Mouse (Mus musculus) lung, postnatal 4 days (tissue): ENCODE data around the gene Pakap.

Experiments
- DNase-seq, 2 experiments: peaks; one replicate each; pipeline ENCODE4 v3.0.0; 2021

The Pakap gene

DNA sequence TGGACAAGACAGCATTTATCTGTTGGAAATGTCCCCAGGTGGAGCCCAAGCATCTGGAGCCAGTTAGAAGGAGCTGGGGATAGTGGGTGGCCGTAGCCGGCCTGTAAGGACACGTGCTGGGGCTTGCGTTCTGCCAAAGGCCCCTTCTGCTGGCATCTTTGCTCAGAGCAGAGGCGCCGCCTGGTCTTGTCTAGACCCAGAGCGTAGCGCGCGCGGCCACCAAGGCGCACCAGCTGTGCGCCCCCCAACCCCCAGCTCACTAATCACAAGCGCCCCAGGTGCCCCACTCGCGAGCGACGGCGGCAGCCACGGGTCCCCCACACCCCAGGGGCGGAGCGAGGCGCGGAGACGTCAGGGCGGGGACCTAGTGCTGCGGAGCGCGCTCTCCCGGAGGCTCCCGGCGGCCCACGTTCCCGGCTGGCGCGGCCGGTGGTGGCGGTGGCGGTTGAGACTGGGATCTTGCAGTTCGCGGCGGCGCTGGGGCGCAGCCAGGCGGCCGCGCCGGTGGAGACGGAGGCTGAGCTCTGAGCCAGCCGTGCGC is at the start of gene Pakap:
TSS of gene Pakap (plus strand) at position 514 of the 541 bp plus-strand sequence.
- peak; percentile 72 to 85 for DNase-seq

DNA sequence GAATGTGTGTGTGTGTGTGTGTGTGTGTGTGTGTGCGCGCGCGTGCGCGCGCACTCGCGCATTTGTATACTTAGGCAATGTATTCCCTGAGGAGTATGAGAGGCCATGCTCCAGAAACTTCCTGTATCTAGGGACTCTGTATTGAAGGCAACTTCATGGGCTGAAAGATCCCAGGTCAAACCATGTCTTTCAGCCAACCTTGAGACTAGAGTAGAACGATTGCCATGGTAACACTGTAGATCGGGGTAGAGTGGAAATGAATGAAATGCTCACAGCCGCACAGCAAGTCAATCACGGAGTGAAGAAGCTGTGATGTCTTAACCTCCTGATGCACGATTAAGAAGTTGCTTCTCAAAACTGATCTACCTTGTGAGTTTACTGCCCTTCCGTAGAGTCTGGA is 44.5 kb upstream of the Pakap start:
- no peak for DNase-seq

GRCm38 (mm10) chr4:57524461-57524860 is 43.5 kb upstream of the Pakap start:
- DNase-seq: no peak

- peak in 1 of 2 experiments; percentile 51 for DNase-seq
Observed at GRCm38 (mm10) chr4:57525221-57526011, 42.6 kb upstream of the Pakap start.

DNA sequence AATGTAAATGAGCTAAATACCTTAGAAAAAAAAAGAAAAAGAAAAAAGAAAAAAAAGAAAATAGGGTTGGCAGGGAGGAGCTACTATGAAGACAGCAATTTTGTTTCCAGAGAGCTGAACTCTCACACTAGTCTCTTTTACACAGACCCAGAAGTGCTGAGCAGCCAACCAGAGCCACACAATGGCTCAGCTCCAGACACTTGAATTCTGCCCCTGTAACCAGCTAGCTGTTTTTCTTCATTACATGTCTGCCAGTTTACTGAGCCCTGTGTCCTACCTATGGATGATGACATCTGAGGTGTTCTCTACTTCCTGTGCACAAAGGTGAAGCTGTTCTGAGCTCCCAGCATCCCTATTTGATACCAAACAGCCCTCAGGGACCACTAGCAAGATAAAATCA is 39.7 kb upstream of the Pakap start:
- DNase-seq: no peak

GRCm38 (mm10) chr4:57533686-57534085 is 34.3 kb upstream of the Pakap start:
- no peak for DNase-seq

GRCm38 (mm10) chr4:57534232-57534631 is 33.7 kb upstream of the Pakap start:
- DNase-seq: no peak

- DNase-seq: no peak
Observed at GRCm38 (mm10) chr4:57535087-57535486, 32.9 kb upstream of the Pakap start.

DNA sequence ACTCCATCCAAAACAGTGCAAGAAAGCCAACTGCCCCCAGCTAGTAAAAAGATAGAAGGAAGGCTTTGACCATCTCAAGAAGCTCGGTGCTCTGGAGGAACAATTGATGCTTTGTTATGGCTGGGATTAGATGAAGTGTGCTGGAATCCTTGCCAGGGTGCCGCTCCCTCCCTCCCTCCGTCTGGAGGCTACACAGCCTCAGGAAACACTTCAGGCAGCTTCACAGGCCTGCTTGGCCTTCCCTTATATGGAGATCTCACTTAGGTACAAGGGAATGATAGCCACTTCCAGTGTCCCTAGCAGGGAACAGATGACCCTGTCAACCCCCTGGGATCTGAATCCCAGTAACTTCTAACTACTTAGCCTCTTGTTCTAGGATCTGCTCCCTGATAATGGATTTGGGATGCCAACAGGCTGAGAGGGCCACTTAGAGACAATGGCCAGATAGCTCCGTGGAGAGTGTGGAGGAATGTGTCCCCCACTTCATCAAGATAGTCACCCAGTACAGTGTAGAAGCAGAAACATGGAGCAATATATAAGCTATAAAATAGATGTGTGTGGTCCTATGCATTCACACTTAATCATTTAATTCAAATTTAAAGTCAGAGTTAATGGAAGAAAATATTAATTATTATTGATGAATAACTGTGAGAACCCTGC is 29.8 kb upstream of the Pakap start:
- peak; percentile 47 to 75 for DNase-seq

- peak; percentile 62 to 79 for DNase-seq
Observed at GRCm38 (mm10) chr4:57543692-57544256, 24.2 kb upstream of the Pakap start.

GRCm38 (mm10) chr4:57547785-57548184 is 20.2 kb upstream of the Pakap start:
- no peak for DNase-seq

- DNase-seq: no peak
Observed at GRCm38 (mm10) chr4:57550216-57550615, 17.8 kb upstream of the Pakap start.

DNA sequence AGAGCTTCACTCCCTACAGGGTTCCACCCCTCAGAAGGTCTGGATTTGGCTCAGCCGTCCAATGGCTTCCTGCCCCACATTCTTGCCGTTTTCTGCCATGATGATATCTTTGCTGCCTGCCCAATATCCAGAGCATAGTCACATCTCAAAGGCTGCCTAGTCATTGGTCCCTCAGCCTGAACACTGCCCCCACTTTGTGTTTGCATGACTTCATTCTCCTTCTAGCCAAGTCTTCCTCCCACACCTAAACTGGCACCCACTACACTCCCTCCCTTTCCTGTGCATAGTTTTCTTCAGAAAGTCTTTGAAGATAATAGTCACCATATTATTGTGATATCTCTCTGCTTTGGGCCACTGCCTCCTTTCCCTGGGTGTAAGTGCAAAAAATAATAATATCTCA is 10.9 kb upstream of the Pakap start:
- no peak for DNase-seq

GRCm38 (mm10) chr4:57559438-57559837 is 8.5 kb upstream of the Pakap start:
- DNase-seq: no peak

DNA sequence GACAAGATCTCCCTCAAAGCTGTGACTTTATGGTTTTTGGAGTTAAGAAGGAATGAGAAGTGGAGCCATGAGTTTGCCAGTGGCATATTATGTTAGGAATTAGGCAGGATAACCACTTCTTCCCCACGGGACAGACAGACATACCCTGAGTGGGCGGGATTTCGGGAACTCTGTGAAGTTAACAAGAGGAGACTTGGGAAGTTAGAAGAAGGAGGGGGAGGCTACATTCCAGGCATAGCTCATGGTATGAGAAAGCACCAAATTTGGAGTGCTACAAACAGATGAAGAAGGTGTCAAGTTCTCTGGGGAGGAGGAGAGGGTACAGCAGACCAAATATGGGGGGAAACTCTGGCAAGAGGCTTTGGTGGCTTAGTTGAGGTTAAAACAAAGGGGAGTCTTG is 8.0 kb upstream of the Pakap start:
- DNase-seq: peak in 1 of 2 experiments; percentile 32

- DNase-seq: peak; percentile 41 to 58
Observed at GRCm38 (mm10) chr4:57561055-57561454, 6.9 kb upstream of the Pakap start.

DNA sequence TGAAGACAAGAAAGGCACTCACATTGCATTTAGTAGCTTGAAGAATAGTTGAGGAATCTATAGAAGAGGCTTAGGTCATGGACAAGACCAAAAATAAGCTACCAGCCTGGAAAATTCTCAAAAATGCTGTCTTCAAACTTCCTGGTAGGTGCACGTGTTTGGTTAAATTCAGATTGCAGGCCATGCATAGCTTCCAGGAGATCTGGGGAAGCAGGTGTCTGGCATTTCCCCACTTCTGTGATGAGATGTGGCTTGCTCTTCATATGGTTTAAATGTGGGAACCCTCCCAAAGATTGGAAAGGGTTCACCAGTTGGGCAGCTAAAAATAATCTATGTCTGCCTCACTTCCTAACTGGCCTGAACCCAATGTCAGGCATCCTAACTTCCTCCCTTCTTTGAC is 2.7 kb upstream of the Pakap start:
- no peak for DNase-seq

GRCm38 (mm10) chr4:57565811-57566210 is 2.2 kb upstream of the Pakap start:
- DNase-seq: no peak

GRCm38 (mm10) chr4:57568268-57569068 is 489 bp downstream of the Pakap start:
- DNase-seq: no peak

- no peak for DNase-seq
Observed at GRCm38 (mm10) chr4:57569069-57569355, 1.0 kb downstream of the Pakap start.

DNA sequence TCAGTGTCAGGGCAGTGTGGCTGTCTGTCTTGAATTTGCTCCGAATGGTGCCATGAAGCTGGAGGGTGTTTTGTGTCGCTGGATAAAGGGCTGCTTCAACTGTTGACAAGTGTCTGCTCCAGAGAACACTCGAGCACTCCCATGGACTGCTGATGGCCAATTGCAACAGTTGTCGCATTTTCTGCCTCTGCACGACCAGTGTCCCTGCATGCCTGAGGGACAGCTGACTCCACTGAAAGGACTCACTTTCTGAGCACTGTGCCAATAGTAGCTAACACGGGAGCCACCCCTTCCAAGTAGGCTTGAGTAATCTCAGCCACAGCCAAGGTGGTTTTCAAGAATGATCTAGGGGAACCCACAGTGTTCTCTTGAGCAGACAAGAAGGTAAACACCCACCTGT is 1.7 kb downstream of the Pakap start:
- DNase-seq: peak; percentile 24 to 65

DNA sequence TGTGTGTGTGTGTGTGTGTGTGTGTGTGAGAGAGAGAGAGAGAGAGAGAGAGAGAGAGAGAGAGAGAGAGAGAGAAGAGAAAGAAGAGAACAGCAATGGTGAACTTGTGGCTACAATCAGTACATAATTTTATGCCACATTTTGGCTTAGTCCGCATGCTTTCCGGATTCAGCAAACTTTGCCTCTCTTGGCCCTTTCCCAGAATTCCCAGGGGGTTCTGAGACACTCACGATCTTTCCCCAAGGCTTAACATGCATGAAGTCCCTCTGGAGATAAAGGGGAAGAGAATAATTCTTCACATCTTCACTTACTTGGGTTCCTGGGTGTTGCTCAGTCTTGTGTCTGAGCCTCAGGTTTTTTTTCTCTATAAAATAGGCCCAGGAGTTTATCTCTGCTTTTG is 2.2 kb downstream of the Pakap start:
- DNase-seq: no peak

DNA sequence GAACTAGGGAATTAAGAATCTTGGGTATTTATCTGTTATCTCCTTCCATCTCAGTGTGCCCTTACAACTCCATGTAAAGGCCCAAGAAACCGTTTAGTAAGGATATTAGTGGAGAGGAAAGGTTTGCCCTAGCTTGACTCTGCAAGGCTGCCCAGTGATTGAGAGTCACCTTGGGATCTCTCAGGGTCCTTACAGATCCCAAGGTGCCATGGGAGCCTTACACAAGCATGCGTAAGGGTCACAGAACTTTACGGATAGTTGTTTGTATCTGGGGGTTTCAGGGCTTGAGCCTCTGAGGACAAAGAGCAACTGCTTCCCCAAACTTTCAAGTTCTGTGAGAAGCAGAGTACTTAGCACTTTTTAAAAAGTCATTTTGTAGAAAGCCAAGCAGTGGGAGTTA is 6.2 kb downstream of the Pakap start:
- DNase-seq: no peak
